Mouse (Mus musculus) thymus, adult 2 months (tissue): Measurements from ENCODE around the gene Mras.

Source experiments
- CTCF ChIP-seq: fragments of 200-500 bp; IDR thresholded peaks from 2 replicates; pipeline ENCODE4 v1.5.1; 2012; ENCODE audit warnings: mild to moderate bottlenecking, control low read depth, low read length, moderate library complexity, borderline replicate concordance; ENCODE audit not compliant: control insufficient read depth, poor library complexity, insufficient read depth; ENCODE audit errors: extremely low read depth
- POLR2A ChIP-seq: fragments of 200-500 bp; IDR thresholded peaks from 2 replicates; pipeline ENCODE4 v1.6.1; 2012; ENCODE audit warnings: mild to moderate bottlenecking, low read length, control low read depth, moderate library complexity; ENCODE audit not compliant: control insufficient read depth, poor library complexity, insufficient read depth; ENCODE audit errors: extremely low read depth

GRCm38 (mm10) chr9:99357921-99358692 is 79.1 kb downstream of the Mras start, which contains the start of gene Esyt3:
- TF ChIP-seq CTCF, result no peak
- TF ChIP-seq POLR2A, result no peak
